Mouse (Mus musculus): ENCODE results near the gene Drd1.

The Drd1 gene

DNA sequence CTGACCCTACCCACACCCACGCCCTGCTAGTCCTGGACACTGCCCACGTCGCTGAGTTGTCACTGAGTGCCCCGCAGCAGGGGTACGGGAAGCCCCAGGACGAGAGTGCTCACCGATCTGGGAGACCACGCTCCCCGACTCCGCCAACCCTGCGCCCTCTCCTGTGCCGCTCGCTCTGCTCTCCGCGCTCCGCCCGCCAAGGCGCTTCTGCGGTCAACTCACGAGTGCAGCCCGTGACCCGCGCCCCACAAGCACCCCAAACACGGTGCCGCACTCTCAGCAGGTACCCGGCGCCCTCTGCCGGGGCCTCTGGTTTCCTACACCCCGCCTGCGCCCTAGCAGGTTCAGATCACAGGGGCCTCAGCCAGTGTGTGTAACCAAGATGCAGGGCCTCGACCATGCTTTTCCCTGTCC is at the start of gene Drd1:
Gene Drd1, minus strand, starts transcription at position 258 of the 414 bp plus-strand sequence.
- peak; percentile 48 to 71 for DNase-seq (ENCODE audit: low spot score in 2 of 2)

DNA sequence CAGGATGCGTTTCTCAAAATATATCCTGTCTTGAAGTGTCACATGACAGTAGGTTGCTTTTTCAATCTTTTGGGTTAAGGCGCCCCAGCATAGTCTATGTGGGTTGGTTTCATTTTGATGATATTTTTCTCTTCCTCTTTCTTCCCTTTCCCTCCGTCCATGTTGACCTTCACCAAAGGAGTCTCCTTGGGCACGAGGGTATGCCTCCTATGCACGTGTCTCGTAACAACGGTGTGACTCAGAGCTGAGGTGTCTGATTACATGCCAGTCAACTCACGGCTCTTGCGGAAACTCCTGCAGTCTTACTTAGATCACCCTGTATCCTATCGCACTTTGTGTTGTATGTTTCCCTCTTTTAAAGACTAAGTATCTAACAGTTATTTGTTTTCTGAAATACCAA is 48.4 kb upstream of the Drd1 start:
- DNase-seq (ENCODE audit: low spot score in 2 of 2), result no peak

DNA sequence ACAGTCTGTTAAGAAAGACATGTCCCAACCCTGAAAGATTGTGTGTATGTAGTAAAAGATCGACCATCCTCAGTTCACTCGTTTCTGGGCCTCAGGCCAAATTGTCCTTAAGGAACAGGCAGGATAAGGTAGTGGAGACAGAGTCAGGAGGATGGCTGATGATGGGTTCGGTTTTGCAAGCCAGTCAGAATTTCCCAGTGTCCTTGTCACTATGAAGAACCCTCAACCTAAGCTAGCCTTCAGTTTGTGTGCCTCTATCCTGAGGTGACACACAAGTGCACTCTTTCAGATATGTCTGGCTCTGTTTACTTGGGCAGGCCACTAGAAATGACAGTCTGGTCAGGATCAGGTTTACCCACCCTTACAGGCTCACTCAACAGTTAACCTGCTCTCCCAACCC is 47.8 kb upstream of the Drd1 start:
- DNase-seq (ENCODE audit: low spot score in 2 of 2), result no peak

DNA sequence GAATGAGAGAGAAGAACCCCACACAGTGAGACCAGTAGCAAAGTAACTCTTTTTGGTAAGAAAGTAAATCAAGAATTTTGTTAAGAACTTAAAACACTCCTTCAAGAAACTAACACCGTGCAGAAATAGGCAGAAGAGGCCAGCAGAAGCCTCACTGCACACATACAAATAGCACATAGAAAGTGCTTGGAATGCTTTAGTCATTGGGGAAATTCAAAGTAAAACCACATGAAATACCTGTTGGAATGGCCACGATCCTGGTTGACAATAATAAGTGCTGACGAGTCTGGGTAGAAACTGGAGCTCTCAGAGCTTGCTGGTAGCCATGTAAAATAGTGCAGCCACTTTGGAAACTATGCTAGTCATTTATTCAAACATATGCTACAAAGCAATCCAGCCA is 46.6 kb upstream of the Drd1 start:
- no peak for DNase-seq (ENCODE audit: low spot score in 2 of 2)

DNA sequence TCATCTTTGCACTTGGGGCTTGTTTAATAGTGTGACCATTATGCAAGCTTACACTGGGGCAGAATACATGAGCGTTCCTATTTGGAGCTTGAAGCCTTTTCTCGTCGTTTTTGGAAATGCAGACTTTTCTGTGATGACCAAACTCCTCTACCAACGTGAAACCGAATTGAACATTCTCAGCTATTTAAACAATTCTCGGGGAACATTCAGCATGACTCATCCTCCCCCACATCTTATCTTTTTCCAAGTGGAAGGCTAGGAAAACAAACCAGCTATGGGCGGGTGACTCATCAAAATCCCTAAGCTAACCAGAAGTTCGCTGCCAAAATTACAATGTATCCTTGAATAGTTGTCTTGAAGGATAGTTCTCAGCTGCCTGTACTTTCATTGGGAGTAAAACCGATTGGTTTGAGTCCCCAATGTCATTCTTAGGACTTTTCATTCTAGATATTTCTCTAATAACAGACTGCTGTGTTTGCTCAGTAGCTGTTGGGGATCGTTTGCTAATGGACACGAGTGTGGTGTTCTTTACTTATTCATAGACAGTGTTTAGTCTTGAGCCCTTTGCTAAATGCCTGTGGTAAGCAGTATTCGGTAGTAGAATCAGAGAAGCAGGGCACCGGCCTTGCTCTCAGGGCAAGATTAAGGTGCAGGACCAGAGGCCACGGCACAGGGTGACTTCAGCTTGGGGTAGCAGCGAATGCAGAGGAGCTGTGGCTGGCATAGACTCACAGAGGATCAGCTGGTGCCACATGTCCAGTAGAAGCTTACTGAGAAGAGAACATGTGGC is 45.7 kb upstream of the Drd1 start:
- DNase-seq (ENCODE audit: low spot score in 2 of 2), result no peak

DNA sequence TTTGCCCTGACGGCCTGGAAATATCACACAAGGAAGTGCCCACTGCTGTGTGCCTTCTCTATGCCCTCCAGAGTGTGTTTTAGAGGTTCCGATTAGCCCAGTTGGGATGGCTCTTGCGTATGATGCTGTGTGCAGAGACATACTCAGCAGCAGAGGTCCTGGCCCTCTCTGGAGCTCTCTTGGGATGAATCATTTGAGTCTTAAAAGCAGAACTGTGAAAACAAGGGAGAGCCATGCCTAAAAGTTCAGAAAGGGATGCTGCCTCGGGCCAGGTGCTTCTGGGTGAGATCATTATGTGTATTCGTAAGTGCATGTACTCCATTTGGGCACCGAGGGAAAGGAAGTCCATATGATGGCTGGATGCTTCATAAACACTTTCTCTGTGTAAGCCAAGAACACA is 42.3 kb upstream of the Drd1 start:
- no peak for DNase-seq (ENCODE audit: low spot score in 2 of 2)

DNA sequence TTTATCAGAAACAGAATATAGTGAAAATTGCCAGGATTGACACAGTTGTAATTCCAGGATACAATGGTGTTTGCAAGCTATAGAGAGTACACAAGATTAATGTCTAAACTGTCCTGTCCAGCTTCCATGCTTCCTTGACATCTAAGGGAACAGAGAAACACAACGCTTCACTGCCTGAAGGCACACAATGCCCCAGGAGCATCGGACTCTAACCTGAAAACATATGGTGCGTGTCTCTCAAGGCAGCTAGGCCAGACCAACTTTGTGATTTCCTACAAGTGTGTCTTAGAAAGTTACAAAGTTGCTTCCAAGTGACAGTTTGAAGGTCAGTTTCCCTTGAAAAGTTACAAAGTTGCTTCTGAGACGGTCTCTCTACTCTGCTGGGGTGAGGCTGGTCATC is 41.7 kb upstream of the Drd1 start:
- DNase-seq (ENCODE audit: low spot score in 2 of 2), result no peak

- no peak for DNase-seq (ENCODE audit: low spot score in 2 of 2)
Measured at GRCm38 (mm10) chr13:54095721-54096120, 40.2 kb upstream of the Drd1 start.

GRCm38 (mm10) chr13:54094963-54095362 is 39.5 kb upstream of the Drd1 start:
- DNase-seq (ENCODE audit: low spot score in 2 of 2), result no peak

- DNase-seq (ENCODE audit: low spot score in 2 of 2), result no peak
Measured at GRCm38 (mm10) chr13:54094349-54094748, 38.8 kb upstream of the Drd1 start.

DNA sequence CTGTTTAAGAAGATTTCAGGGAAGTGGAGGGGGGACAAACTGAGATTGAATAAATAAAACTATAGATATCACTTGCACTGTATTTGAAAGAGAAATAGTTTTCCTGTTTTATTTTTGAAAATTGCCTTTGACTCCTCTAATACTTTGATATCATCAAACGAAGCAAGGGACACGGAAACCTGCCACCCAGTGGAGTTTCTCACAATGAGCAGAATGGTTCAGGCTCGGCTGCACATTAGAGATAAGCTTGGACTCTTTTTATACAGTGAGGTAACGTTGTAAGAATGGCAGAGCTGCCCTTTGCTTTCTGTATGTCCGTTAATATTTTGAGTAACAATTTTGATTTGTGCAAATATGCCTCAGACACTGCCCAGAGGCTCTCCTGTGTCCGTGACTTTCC is 36.2 kb upstream of the Drd1 start:
- no peak for DNase-seq (ENCODE audit: low spot score in 2 of 2)

- no peak for DNase-seq (ENCODE audit: low spot score in 2 of 2)
Measured at GRCm38 (mm10) chr13:54085266-54085665, 29.8 kb upstream of the Drd1 start.

- DNase-seq (ENCODE audit: low spot score in 2 of 2), result no peak
Measured at GRCm38 (mm10) chr13:54084826-54085225, 29.3 kb upstream of the Drd1 start.

DNA sequence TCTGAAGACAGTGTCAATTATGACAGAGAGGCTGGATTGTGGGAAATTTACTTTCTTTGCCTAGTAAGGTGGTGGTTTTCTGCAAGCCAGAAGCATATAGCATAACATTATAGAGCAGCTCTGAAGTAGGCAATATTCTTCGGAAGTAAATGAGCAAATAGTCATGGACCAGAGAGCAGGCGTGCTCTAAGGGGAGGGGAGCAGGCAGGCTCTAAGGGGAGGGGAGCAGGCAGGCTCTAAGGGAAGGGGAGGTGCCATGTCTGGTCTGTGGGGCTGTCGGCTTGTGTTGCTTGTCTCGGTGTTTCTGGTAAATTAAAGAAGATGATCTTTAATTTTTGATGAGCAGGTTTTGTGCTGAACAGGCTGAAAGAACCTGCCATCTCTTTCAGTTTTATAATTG is 28.7 kb upstream of the Drd1 start:
- no peak for DNase-seq (ENCODE audit: low spot score in 2 of 2)

DNA sequence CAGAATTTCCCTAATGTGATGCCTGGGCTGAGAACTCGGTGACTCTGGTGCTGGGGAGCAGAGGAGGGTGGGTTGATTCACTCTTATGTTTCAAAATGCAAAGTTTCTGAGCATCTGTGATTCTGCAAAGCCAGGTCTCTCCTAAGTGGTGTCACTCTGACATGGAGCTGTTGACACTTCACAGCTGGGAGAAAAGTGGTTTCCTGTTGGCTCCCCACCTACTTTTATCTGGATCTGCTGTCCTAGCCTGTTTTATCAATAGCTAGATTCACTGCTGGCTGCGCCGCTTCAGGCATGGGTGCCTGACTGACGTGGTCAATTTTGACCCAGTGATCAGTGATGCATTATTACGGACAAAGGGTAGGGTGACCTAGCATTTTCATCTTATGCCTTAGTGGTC is 27.4 kb upstream of the Drd1 start:
- no peak for DNase-seq (ENCODE audit: low spot score in 2 of 2)

- no peak for DNase-seq (ENCODE audit: low spot score in 2 of 2)
Measured at GRCm38 (mm10) chr13:54080785-54081184, 25.3 kb upstream of the Drd1 start.

DNA sequence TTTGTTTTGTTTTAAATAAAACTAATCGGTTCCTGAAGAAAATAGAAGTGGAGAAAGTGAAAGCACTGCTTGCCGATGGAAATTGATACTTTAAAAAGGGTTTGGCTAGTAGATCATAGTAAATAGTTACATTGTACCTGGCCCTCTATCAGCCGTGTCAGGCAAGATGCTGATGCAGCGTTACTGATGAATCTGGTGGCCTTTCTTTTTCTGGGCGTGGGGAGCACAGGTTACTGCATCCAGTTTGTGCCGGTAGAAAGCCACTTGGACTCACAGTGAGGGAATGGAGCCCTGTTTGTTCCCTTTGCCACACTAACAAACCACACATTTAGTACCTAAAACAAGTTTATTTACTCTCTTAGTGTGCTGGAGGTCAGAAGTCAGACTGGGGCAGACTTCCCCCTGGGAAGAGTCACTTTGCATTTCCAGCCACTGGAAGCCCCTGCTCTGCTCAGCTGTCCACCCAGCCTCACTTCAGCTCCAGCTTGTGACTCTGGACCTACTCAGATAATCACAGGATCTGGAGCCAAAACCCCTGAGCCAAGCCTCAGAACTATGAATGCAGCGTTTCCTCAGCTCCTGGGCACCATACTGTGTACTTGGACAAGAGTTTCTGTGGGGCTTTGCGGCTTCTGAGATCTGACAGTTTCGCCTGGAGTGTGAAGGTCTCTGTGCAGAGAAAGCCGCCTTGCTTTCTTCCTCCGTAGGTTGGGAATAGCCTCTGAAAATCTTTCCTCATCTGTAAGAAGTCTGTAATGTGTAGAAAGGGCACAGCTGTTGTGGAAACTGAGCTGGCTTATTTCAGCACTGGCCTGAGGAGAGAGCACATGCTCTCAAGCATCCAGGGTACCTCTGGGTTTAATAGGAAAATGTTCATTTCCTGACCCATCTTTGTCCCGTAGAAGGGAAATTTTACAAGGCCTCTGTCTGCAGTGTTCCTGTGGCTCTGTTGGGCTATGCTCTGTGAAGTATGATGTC is 24.6 kb upstream of the Drd1 start:
- DNase-seq (ENCODE audit: low spot score in 2 of 2), result no peak

GRCm38 (mm10) chr13:54077470-54078174 is 22.1 kb upstream of the Drd1 start:
- DNase-seq (ENCODE audit: low spot score in 2 of 2), result no peak

GRCm38 (mm10) chr13:54076762-54077460 is 21.4 kb upstream of the Drd1 start:
- no peak for DNase-seq (ENCODE audit: low spot score in 2 of 2)

DNA sequence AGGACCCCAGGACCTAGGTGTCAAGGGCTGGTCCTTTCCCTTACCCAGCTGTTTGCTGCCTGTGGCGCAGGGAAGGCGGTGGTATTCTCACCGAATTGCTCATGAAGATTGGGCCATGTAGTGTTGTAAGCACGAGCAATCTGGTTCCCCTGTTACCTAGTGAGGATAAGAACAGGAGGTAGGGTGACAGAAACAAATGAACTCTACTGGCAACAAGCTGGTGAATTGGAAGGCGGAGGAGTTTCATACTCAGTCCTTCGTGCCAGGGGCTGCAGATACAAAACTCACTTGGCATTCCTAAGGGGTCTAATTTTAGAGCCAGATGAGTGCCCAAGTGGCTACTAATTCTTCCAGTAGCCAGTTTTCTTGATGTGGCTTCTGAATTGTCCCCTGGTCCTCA is 20.5 kb upstream of the Drd1 start:
- no peak for DNase-seq (ENCODE audit: low spot score in 2 of 2)

DNA sequence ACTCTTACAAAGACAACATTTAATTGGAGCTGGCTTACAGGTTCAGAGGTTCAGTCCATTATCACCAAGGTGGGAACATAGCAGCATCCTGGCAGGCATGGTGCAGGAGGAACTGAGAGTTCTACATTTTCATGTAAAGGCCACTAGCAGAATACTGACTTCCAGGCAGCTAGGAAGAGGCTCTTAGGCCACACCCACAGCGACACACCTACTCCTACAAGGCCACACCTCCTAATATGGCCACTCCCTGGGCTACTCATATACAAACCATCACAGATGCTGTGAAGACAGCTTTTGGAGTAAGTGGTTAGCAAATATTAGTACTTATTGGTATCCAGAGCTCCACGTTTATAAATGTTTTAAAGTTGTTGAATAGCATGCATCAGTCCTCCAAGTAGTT is 19.9 kb upstream of the Drd1 start:
- no peak for DNase-seq (ENCODE audit: low spot score in 2 of 2)

GRCm38 (mm10) chr13:54073491-54073890 is 18.0 kb upstream of the Drd1 start:
- no peak for DNase-seq (ENCODE audit: low spot score in 2 of 2)
